Mouse (Mus musculus): Measurements from ENCODE around the gene Pus1.
"Not testable (repeated sequence)": the region's sequence is repeated elsewhere in the genome, so short reads cannot be mapped to it uniquely, and the experiment has no call there.

Pus1 gene

DNA sequence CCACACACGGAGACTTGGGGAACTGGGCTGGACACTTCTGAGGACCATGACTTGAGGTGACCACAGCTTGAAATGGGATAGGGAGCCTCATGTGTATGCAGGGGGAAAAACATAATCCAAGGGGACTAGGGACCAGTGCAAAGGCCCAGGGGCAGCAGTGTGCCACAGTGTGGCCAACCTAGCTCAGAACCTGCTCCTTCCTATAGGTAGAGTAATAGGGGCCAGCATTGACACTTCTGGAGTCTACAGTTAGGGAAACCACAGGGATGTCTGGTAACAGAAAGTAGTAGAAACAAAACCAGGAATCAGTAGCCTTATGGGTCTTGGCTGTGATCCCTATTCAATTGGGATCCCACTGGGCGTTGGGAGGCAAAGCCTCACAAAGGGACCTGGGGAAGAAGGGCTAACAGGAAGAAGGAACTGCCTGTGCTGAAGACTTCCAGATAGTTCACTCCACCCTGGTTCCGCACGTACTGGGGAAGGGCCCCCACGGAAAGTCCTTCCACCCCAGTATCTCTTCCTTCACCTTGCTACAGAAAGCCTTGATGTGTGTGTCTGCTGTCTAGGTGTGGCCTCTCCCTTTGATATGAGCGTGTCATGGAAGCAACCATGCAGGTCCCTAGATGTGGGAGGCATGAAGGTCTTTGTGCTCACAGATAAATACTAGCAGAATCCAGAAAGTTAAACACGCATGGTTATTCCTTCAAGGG is 1.2 kb upstream of the Pus1 start:
- in situ Hi-C loops (cut with MboI, MseI): no loop called here

DNA sequence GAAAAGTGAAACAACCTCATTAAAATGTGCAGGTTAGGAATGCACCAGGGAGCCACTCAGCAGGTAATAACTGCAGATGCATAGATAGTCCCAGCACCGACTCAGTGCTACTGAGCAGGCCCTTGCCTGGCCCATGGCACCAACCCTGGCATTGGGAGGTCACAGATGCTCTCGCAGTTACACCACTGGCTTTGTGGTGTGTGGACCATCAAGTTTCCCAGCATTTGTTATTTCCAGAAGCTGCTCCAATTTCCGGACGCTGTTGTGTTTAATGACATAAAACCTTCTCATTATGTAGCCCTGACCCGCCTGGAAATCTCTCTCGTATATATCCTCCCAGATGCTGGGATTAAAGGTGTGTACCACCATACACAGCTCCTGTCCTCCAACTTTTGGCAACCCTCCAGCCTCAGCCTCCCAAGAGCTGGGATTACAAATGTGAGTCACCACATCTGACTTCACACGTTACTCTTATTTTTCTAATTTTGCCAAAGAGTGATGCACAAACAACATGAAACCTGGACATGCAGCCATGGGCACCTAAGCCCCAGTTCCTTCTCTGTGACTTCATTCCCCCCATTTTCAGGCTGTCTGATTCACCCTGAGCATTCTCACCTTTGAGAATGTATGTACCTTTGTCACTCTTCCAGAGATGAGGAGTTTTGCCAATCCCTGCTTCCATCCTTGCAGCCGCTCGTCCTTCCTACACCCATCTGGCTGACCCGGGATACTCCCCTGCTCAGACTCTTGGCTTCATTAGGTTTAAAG is 486 bp upstream of the Pus1 start:
- in situ Hi-C loops (cut with MboI, MseI): no loop called here

DNA sequence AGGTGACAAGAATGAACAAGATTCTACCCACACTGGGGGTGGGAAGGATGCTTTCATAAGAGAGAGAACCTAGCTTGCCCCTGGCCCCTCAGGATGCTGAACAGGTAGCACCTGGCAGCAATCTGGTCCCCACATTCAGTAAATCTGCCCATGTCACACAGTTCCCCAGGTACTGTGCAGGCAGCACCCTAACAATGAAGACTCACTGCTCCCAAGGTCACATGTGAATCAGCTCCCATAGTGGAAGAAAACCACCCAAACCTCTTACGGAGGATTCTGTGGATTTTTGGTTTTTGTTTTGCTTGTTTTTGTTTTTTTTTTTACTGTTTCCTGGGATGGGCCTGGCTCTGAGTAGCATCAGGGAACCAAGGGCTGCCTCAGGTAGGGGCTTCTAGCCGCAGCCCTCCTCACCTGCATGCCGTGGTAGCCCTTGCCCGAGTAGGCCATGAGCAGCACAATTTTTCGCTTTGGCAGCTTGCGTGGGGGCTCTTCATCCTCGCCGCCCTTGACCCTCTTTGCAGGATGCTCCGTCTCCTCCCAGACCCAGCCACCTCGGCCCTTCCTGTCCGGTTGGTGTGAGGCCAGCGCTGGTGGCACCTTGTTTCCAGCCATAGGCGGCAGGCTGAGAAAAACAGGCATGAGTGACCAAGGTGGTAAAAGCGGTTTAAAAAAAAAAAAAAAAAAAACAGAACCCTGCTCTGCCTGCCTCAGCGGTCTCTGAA is 1.0 kb downstream of the Pus1 start:
- in situ Hi-C loops (cut with MboI, MseI): no loop called here

DNA sequence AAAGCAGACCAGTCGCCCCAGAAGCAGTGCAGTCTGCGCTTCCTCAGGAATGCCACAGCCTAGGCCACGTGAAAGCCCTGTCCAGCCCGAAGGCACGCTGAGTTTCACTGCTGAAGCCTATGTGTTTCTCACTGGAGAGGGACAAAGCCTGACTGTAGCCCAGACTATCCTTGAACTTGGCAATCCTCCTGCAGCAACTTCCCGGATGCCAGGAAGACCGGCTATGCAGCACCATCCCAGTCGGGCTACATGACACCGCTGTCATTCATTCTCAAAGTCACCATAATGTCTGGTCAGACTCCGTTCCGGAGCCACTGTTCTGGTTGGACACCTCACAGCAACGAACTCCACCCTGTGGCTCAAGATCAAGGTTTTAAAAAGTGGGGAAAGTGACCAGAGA is 2.2 kb downstream of the Pus1 start:
- in situ Hi-C loops (cut with MboI, MseI): no loop called here

DNA sequence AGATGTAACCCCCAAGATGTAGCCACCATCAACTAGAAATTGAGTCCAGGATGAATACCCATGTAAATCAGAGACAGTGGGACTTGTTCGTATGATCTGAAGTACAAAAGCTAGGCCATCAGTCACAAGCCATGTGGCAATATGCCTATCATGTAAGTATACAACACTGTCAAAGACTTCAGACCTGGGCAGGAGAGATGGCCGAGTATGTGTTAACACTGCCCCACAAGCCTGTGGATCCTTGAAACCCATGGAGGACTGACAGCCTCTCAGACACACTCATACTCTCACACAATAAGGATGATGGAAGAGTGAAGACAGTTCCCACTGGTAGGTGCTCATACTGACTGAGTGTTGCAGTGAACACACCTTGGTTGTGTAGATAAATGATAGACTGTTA is 4.3 kb downstream of the Pus1 start:
- in situ Hi-C loops (cut with MboI, MseI): no loop called here

DNA sequence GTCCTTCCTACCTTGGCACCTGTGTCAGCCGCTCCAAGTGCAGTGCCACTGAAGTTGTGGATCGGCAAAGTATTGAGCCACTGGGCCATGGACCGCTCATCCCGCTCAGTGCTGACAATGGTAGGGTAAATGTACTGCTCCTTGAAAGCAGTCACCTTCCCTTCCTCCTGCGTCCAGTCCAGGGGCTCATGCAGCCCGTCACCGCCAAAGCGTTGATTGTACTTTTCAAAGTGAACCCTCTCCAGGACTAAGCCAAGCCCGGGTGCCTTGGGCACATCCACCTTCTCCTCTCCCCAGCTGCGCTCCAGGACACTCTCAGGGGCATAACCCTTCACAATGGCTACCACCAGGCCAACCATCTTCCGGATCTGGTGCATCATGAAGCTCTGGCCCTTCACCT is 5.9 kb downstream of the Pus1 start:
- in situ Hi-C loops (cut with MboI, MseI): no loop called here

DNA sequence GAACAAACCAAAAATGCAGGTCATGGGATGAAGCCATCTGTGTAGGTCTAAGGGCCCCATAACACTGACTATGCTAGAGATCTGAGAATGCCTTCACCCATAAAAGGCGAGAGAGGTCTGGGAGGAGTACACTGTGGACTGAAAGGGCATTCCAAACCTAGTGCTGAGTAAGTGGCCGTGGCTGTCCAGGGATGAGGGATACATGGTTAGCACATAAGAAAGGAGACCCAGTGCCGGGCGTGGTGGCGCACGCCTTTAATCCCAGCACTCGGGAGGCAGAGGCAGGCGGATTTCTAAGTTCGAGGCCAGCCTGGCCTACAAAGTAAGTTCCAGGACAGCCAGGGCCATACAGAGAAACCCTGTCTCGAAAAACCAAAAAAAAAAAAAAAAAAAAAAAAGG is 7.5 kb downstream of the Pus1 start:
- in situ Hi-C loops (cut with MboI, MseI): not testable (repeated sequence)

DNA sequence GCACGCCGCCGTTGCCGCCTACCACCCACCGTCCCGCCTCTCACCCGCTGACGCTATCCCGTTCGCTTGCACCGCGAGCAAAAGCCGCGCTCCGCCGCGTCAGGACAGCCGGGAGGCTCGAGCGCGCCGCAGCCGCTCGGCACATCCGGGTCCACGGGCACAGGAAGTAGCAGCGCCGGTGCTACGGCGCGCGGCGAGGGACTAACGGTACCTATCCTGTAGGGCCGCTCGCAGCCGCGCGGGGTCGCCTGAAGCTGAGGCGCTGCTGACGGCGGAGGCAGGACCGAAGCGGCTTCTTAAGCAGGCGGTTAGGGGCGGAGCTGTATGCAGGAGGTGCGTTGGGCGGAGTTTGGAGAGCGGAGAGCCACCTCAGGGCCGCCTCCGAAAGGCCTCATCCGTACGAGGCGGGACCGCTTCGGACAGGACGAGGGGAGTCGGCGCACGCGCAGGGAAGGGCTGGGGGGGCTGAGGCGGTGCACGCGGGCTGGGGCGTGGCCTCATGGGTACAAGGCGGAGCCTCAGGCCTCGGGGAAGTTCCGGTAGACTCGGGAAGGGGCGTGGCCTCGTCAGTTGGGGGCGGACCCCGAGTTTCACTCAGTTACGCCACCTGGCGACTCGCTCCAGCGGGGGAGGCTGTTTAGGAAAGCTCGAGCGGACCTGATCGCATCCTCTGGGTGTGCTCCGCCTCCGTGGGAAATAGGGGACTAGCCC is 9.9 kb downstream of the Pus1 start, which contains the start of gene Ep400:
Gene Ep400 (minus strand): TSS at position 270 of the 711 bp plus-strand sequence.
- in situ Hi-C loops (cut with MboI, MseI): no loop called here

DNA sequence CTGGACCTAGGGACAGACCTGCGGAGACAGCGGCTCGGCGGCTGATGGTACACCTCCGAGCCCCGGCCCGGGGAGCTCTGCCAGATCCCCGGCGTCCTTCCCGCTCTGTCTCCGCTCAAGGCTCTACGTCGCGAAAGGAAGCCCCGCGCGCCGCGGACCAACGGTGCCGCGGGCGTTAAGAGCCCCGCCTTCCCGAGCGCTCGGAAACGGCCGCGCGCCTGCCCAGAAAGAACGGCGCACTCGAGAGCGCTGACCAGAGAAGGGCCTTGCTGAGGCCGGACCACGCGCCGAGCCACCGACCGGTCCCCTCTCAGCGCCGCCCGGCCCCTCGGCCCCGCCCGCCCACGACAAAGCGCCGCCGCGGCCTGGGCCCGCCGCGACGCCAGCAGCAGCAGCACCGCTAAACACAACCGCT is 10.4 kb downstream of the Pus1 start:
- in situ Hi-C loops (cut with MboI, MseI): no loop called here

DNA sequence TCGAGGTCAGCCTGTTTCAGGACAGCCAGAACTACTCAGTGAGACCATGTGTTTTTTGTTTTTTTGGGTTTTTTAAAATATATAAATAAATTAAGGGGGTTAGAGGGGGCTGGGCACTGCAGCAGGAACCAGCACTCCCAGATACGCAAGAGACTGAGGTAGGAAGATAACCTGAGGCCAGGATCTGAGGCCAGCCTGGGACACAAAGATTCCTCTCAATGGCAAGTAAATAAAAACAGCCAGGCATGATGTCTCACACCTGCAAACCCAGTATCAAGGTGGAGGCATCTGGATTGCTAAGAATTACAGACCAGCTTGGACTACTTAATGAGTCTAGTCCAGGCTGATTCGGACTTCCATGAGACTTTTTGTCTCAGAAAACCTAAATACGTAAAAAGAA is 11.2 kb downstream of the Pus1 start:
- in situ Hi-C loops (cut with MboI, MseI): no loop called here

DNA sequence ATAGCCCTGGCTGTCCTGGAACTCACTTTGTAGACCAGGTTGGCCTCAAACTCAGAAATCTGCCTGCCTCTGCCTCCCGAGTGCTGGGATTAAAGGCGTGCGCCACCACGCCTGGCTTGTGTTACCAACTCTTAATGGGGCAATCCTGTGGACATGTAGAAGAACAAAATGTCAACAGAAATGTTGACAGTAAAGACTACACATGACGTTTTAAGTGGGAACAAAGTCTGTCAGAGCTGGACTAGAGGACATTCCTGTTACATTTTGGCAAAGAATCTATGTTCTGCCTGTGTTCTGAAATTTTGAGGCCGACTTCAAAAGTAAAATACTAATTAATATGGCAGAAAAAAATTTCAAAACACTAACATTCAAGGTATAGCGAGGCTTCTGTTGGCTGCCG is 16.6 kb downstream of the Pus1 start:
- in situ Hi-C loops (cut with MboI, MseI): no loop called here

DNA sequence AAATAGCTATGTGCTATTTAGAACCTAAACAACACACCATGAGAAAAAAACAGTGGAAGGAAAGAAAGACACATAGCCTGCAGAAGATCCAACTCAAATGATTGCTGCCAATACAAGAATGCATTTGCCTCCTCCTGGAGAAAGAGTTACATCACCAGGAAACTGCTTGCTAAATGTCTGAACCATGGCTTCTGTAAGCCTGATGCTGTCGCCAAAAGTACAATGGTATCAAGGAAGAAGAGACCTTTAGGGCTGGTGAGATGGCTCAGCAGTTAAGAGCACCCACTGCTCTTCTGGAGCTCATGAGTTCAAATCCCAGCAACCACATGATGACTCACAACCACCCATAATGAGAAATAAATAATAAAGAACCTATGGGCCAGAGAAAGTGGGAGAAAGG is 35.4 kb downstream of the Pus1 start:
- in situ Hi-C loops (cut with MboI, MseI): no loop called here

DNA sequence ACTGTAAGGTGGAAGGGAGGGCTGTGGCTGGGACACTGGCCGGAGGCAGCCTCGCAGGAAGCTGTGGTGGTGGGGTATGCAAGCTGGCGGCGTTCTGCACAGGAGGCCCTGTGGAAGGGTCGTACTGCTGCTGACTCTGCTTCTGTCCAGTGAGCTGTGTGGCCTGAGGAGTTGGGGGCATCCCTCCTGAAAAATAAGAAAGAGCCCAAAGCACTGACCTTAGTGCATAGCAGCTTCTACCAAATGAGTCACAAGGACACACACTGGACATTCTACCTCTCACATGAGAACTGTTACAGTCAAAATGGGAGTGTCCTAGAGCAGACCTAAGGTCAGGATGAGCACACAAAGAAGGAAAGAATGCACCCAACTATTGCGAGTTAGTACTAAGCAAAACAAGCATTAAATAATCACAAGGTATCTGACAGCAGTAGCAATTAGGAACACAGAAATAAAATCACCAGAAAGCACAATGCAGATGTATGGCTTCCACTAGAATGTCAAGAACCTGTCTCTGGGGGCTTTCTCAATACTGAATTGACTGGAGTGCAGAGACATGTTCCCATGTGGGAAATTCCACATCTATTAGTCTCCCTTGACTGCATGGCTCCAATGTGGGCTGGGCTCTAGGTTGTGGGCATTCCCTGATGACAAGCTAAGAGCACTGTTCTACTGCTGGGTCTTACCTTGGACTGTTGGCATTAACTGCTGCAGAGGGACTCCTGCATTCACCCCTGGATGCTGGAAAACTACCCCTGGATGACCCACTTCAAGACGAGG is 40.8 kb downstream of the Pus1 start:
- in situ Hi-C loops (cut with MboI, MseI): no loop called here

DNA sequence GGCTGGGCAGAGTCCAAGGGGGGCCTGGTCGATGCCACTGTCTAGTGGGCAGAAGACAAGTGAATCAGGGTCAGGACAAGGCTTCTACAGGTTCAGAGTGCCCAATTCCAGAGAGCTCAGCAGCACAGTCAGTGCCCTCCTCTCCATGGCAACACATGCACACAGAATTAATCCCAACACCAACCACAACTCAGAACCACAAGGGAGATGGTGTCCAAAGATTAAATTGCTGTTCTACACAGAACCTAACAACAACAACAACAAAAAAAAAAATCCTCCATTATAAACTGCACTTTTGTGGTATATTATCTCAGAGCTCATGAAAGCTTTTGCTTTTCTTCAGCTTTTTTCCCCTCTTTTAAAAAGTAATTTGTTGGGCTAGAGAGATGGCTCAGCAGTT is 44.9 kb downstream of the Pus1 start:
- in situ Hi-C loops (cut with MboI, MseI): no loop called here

DNA sequence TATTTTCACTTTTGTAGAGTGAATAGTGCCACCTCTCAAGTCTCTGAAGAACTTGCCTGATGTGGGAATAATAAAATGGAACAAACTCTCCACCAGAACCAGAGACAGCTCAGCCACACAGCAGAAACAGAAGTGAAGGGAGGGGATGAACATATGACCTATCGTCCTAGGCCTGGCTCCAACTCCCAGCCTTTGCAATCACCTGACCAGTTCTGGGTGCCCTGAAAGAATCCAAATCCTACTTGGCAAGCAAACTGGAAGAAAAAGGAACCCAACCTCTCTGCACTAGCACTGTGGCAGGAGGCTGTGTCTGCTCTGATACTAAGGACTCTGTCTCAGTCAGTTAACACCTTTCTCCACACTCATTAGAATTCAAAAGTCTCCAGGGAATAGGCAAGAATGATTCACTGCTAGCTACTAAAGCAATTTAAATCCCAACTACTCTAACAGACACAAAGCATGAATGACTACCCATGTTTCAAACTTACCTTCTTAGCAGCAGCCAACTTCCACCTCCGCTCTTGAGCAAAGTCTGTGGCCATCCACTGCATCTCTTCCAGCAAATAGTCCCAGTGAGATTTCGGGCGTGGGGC is 47.1 kb downstream of the Pus1 start:
- in situ Hi-C loops (cut with MboI, MseI): no loop called here

DNA sequence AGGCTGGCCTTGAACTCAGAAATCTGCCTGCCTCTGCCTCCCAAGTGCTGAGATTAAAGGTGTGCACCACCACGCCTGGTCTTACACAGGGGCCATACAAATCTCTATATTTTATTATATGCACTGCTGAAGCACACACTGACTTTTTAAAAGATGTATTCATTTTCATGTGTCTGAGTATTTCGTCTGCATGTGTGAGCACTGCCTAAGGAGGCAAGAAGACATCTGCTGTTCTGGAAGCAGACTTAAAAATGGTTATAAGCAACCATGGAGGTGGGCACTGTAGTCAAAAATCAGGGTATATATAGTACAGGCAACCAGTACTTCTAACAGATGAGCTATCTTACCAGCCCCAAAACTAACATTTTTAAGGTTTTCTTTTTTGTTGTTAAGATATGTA is 49.2 kb downstream of the Pus1 start:
- in situ Hi-C loops (cut with MboI, MseI): no loop called here

DNA sequence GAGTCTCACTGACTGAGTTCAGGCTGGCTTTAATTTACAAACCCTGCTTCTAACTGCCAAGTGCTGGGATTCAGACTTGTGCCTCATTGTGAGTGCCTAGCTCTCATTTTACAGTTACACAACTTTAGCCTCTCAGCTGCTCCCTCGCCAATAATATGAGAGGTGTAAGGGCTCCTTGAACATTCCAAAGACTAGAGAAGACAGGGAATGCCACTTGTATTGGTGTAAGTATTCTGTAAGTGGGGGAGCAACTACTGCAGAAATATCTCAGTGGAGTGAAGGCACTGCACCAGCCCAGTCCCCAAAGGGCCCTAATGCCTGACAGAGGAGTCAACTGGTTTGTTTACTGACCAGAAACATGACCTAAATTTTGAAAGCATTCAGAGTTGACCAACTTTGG is 52.6 kb downstream of the Pus1 start:
- in situ Hi-C loops (cut with MboI, MseI): no loop called here
